Mouse (Mus musculus) neutrophil, adult 5-6 weeks (primary cell): ENCODE data around the gene Fbxl22. TPM values are rescaled to one million over a fixed set of nuclear protein-coding genes. Genes with fewer than 3 reads are reported as not detected.
A peak's percentile ranks its signal among the peaks of the same experiment; 100 is the strongest.

Experiments
- ATAC-seq: fragments of 151-379, 151-347 bp; 2 replicates; pipeline ENCODE4 v1.8.0; 2017; ENCODE audit warnings: mild to moderate bottlenecking, moderate TSS enrichment; ENCODE audit not compliant: insufficient number of reproducible peaks, poor library complexity, low FRiP score, severe bottlenecking; ENCODE audit errors: extremely low read depth
- total RNA-seq: library from RNA; stranded (forward); fragments of 200-1000 nt; gene quantifications from 2 replicates; pipeline ENCODE4 v1.2.3, GENCODE M21; 2017

Gene Fbxl22
- 5.1 and 5.5 TPM in 2 replicates for total RNA-seq

DNA sequence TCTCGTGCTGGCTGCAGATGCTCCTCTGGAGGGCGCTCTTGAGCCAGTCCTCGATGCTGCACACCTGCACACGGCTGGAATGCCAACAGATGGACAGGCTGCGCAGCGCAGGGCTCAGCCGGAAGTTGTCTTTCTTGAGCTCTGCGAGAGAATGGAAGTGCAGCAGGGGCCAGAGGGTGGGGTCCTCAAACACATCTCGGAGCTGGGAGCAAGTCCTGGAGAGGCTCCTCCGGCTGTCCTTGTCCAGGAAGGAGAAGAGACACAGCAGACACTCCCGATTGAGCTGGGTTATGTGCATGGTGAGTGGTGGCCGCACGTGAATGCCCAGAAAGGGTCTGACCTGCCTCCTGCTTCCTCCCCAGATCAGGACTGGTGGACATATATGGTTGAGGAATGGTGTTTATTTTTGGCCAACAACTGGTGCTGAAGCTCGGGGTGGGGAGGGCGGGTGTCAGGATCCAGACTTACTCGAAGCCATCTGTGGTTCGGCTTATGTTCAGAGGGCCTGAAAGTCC is at the start of gene Fbxl22:
TSS of gene Fbxl22 (minus strand) at position 338 of the 515 bp plus-strand sequence.
- no peak for ATAC-seq

DNA sequence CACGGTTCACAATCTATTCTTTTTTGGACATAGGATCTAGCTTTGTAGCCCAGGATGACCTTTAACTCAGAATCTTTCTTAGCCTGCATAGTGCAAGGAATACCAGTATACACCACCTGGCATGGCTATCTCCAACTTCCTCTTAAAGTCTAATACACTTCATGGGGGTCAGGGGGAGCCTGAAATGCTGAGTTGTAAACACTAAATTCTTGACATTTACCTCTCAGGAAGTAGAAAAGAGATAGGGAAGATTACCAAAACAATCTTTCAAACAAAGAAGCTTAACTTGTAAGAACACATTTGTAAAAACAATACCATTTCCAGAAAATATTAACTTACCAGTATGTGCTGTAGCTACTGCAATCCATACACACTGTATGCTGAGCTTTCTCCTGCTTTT is 47.8 kb upstream of the Fbxl22 start:
- ATAC-seq = no peak

DNA sequence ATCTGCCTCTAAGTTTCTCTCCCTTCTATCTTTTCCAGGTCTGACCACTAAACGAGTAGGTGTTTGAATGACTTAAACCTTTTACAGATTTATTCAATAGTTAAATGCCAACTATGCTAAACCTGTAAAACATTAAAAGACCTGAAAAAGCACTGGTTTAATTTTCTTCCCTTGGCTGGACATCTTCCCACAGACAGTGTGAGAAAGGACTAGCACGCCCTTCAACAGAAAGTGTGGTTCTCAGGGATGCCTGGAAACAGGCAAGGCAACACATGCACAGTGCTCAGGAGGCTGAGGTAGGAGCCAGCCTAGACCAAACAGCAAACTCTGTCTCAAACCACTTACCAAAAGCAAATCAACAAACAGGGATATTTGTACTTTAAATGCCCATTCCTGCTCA is 47.1 kb upstream of the Fbxl22 start:
- no peak for ATAC-seq

DNA sequence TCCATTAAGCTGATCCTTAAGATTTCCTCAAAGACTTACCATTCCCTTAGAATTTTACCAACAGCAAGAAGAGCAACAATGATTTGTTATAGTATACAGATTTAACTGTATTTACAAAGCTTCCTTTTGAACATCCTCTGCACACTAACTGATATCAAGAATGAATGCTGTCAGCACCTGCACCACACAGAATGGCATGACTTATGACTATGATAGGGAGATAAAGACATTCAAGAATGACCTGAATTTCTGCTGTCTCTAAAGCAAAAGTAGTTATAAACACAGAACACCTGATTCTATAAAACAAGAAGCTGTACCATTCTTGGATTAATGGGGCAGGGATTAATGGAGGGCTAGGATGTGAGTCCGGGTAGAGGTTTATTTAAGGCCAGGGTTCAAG is 46.3 kb upstream of the Fbxl22 start:
- no peak for ATAC-seq

DNA sequence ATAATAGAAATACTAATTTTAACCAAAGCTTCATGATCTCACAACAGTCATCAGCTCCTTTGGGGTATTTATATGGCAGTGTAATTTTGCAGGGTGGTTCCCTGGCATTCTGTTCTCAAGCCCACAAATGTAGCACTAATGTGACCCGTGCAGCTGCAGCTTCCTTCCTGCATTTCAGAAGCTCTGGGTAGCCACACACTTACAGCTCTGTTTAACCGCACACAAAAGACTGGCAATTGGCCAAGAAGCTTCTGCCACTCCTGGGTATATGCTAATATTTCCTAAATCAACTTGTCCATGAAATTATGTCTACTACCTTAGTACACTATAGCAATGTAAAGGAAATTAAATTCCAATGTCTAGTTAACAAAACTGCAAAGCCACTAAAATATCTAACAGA is 45.9 kb upstream of the Fbxl22 start:
- ATAC-seq = no peak

DNA sequence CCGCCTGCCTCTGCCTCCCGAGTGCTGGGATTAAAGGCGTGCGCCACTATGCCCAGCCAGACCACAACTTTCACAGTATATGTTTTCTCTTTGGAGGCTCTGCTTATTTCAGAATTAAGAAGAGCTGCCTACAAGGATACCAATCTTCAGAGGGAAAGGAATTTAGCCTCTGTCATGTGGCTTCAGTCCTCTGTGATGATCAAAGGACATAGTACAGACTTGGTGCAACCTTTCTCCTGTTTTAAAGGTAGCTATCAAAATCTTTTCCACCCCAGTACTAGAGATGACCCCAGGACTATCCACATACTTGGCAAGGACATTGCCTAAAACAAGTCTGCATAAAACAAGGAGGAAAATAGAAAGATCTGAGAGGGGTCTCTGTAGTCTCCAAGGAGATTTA is 44.6 kb upstream of the Fbxl22 start:
- ATAC-seq = no peak

DNA sequence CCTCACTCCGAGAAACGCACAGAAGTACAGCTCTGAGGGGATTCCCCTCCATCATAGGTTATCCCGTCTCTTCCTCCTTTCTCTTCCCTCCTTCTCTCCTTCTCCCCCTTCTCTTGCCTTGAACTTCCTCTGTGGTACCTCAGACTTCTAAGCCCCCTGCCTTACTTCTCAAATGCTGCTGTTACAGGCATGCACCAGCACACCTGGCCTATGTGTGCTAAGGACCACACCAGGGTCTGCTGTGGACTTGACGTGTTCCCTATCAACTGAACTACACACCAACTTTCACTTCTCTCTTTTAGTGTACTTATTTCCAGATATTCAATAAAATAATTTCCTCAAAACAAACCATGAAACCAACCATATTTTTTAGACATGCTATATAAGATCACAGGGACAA is 28.4 kb upstream of the Fbxl22 start:
- ATAC-seq = no peak

DNA sequence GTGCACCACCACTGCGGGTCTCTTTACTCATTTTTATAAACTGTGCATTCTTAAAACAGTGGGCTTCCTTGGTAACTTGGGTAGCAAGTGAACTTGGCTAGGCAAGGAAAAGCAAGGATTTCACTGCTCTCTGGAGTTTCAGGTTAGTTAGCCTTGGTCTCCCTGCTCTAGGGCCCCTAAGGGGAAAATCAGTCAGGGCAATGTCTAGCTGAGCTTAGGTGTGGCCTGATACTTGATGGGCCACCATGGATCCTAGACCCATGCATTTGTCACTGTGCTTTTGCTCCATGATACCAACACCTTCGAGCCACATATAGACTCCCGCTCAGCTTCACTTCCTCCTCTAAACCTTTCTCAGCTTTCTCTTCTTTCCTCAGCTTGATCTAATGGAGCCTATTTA is 7.2 kb upstream of the Fbxl22 start:
- ATAC-seq = no peak

DNA sequence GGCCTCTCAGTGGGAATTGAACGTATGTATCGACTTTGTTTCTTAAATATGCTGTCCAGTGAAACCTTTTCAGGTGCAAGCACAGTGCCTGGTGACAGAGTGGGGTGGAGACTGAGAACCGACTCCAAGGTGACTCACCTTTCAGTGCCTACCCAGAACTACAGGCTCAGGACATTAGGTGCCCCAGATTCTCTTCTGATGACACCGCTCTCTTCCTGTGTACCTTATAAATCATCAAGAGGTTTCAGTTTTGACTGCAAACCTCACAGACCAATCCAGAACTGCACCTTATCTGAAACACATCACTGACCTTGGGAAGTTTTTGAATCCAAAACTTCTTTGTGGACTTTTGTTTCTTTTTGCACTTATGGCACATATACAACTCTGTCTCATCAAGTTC is 5.9 kb upstream of the Fbxl22 start:
- ATAC-seq = no peak

DNA sequence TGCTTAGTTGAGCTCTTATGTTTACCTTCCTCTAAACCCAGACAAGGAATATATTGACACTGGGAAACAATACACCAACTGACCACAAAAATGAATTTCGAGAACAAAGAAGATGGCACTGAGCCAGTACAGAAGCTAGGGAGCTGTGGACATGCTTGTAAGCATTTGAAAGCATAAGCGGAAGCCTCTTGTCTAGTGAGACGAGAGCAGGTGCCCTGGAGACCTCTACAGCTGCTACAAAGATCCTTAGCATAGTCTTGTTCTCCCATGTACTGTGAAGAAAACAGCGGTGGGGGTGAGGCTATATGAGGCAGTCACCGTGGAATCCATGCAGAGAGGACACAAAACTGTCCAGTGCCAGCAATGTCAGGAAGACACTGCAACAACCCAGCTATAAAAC is 4.5 kb upstream of the Fbxl22 start:
- no peak for ATAC-seq

DNA sequence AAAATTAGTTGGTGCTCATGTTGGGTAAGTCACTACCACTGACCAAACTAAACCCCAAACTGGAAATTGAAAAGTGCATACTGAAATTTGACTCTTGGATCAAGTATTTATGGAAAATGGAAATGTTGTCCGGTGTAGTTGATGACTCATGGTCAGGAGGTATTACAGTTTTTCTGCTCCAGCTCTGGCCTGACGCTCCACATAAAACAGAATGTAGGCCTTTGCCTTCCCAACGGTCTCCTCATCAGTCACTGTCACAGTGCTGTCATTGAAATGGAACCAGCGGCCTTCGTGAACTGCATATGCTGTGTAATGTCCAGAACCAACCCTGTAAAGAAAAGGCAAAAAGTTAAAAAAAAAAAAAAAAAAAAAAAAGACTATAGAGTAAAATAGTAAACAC is 3.9 kb upstream of the Fbxl22 start:
- ATAC-seq = no peak

DNA sequence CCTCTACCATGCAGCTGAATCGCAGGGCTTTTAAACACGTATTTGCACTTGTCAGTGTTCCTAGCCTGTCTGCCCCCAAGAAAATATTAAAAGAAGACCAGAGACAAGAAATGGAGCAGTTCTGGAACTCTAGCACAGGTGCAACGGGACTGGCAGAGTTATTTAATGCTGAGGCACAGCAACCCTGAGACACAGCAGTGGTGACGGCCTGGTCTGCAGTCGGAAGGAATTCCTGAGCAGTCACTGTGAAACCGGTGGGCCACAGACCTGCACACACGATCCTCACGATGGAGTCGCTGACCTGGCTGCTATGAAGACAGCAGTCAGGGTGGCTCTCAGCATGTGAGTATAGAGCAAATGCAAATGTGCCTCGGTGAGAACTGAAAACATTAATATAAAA is 3.4 kb upstream of the Fbxl22 start:
- no peak for ATAC-seq

DNA sequence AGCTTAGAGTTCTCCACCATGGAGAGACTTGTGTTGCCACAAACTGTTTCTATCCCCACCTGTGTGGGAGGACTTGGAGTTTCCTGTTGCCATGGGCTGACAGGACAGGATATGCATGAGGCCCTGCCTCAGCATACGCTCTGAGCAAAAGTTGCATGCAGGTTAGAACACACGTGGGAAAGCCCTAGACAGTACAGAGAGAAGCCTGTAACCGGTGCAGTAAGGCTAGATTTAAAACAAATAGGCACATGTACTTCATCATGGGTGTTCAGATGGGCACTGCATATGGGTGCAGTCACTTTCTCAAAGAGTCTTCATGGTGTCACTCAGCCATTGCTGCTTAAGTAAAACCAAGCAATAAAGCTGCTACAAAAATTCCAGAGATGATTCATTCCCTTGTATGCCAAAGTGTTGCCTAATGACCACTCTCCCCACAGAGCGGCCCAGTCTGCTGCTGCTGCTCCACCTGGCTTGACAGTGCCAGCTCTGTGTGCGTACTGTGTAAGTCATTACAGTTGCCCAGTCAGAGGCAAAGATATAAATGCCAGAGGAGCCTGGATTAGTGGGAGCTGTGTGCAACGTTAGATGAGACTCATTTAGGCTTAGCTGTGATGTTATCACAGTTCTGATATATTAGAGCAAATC is 2.0 kb upstream of the Fbxl22 start:
- ATAC-seq = no peak

DNA sequence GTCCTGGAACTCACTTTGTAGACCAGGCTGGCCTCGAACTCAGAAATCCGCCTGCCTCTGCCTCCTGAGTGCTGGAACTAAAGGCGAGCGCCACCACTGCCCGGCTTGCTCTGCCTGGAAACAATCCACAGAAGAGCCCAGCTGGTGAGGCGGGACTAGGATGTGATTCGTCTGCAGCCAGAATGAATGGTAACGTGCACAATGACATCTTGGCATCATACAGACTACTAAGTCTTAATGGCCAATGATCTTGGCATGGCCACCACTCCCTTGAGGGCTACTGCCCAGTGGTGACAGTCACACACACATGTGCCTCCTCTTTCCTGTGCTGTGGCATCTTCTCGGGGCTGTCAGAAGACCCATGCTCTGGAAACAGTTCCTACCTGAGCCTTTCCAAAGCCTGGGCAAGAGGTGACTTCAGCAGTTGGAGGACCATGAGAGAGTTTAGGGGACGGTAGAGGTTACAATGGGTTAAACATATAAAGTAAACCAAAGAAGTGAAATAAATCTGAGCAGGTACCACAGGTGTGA is 1.4 kb upstream of the Fbxl22 start:
- ATAC-seq = no peak

DNA sequence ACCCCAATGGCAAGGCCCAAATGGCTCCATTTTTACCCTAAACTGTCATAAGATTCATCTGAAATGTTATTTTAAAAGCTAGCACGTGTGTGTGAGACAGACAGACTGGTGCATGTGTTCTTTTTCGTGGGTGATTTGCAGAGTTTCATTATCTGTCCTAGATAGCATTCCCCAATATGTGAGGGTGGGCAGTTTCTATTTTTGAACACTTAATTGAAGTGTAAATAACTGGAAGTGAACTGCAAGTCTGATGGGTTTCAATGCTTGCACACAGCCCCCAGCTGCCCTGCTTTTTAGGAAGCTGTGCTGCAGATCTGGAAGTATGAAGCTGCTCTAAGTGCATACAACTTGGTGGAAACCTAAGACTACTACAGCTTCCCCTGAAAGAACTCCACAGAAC is 722 bp upstream of the Fbxl22 start:
- ATAC-seq = no peak

DNA sequence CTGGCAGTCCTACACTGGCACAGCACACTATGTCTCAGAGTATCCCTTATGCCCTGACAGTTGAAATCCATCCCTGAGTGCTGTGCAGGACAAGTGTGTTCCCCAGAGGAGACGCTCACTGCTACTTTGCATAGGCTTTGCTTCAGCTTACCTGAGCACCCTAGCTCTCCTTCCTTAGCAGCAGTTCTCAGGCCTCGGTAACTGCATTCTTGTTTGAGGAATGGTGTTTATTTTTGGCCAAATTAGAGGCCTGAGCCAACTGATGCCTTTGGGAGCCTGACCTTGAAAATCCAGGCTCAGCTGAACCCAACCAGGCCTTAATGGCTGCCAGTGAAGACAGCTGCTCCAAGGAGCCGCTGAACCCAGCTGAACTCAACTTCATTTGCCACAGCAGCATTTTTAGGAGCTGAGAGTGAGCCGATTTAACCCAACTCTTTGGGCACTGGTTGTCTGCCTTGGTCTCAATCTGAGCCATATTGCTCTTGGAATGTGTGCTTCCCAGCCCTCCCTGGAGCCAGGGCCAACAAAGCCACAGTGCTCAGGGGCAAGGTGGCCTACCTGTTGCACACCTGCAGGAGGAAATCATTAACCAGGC is 635 bp downstream of the Fbxl22 start:
- no peak for ATAC-seq

DNA sequence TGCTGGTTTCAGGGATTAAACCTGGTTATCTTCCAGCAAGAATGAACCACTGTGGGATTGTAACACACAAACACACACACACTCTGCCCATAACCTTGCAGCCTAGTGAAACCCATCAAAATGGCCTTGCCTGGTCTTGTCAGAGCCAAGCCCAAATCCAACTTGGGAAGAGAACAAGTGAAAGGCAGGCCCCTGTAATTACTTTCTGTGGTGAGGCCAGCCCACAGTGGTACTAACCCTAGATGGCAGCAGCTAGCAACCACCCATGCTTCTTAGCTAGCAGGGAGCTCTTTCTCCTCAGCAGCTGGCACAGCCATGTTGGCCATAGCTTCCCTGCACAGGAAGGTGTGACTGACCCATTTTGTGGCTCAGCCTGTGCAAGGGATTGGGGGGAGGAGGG is 1.2 kb downstream of the Fbxl22 start:
- ATAC-seq = no peak

DNA sequence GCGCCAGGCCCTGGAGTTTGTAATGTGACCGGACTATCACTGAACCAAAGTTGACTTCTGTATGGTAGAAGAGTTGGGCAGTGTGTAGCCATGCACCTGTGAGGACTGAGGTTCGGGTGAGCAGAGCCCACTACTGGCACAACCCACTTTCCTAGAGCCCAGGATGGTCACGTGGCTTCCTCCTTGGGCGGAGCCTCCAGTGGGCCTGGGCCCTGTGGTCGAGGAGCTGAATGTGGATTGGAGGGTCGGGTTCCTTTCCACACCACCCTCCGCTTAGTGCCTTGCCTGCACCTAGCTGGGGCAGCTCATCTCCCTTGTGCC is 2.1 kb downstream of the Fbxl22 start:
- peak; percentile 45 for ATAC-seq

DNA sequence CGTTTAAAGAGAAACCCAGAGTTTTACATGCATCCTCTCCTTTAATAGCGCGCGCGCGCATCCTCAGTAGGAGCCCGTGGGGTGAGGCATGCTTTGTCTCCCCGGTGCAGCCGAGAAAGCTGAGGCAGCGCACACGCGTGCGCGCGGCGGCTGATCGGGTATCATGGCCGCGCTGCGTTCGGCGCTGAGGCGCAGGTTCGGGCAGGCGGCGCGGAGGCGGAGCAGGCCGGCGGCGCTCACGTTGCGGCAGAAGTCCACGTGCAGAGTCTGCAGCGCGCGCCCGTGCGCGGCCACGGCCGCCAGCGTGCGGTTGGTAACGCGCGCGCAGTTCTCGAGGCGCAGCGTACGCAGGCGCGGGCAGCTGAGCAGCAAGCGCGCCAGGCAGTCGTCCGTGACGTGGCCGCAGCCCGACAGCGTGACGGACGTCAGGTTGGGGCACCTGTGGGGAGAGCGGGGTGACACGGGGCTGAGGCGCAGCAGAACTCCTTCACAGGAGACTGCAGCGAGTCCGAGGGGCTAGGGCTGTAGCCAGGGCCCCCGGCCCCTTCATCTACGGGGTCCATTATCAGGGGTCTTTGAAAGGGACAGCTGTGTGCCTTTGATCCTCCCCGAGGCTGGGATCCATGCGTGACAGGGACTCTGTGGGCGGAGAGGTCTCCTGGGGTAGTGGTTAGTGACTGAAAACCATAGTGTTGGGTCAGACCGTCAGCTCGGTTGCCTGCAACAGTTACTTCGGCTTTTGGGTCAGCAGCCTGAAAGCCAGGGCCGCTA is 2.6 kb downstream of the Fbxl22 start:
- peak; percentile 31 for ATAC-seq

DNA sequence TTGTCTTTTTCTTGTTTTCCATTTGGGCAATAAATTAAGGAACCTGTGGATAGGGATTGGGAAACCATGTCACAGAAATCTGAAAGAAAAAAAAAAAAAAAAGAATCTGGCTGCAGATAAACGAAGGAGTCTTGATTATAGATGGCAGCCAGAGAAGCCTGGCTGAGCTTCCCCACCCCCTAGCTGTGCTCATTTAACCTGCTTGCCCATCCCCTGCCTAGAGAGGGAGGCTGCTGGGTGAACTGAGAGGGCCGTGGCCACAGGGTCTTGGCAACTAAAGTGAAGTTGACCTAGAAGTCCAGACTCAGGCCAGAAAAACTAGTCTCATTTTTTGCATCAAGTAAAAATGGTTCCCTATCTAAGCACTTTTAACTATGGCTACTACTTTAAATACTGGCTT is 3.4 kb downstream of the Fbxl22 start:
- ATAC-seq = no peak
